Mouse (Mus musculus) brain, embryonic 14.5 days (tissue): ENCODE data around the gene Plcxd3.

Experiments
- CTCF ChIP-seq: fragments of 200-500 bp; IDR thresholded peaks from 2 replicates; pipeline ENCODE4 v1.5.1; 2012; ENCODE audit warnings: inconsistent platforms, mild to moderate bottlenecking, moderate library complexity, borderline replicate concordance; ENCODE audit not compliant: insufficient read depth, insufficient read length; ENCODE audit errors: extremely low read depth
- POLR2A ChIP-seq: fragments of 200-500 bp; IDR thresholded peaks from 2 replicates; pipeline ENCODE4 v1.6.1; 2012; ENCODE audit warnings: mild to moderate bottlenecking, inconsistent platforms, borderline replicate concordance; ENCODE audit not compliant: poor library complexity, insufficient read depth, insufficient read length, severe bottlenecking; ENCODE audit errors: extremely low read depth

GRCm38 (mm10) chr15:4367801-4368200 lies 7.5 kb upstream of the Plcxd3 start:
- TF ChIP-seq CTCF, result no peak
- no peak for TF ChIP-seq POLR2A
